Mouse (Mus musculus) left cerebral cortex, adult 11 months (tissue): ENCODE data around the gene Parp16.
"Not testable (repeated sequence)": the region's sequence is repeated elsewhere in the genome, so short reads cannot be mapped to it uniquely, and the experiment has no call there.

Source experiments
- DNase-seq: peaks from one replicate; pipeline ENCODE4 v3.0.0; 2022; ENCODE audit warnings: low spot score

Parp16 gene

DNA sequence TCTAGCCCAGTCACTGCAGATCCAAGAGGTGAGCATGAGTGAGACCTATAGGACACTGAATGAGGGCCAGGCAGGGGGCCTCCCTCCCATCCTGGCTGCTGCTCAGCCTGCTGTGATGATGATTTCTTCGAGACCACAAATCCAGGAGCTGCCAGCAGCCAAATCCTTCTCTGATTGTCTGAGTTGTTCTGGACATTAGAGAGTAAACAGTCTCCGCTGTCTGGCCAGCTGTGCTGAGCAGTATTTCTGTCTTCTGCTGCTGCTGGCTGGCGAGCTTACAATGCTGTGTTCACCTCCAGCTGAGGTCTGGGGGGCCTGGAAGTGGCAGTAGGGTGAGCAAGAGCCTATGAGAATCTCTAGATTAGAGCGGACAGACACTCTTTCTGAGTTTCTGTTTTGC, 48.1 kb downstream of the Parp16 start:
- no peak for DNase-seq

DNA sequence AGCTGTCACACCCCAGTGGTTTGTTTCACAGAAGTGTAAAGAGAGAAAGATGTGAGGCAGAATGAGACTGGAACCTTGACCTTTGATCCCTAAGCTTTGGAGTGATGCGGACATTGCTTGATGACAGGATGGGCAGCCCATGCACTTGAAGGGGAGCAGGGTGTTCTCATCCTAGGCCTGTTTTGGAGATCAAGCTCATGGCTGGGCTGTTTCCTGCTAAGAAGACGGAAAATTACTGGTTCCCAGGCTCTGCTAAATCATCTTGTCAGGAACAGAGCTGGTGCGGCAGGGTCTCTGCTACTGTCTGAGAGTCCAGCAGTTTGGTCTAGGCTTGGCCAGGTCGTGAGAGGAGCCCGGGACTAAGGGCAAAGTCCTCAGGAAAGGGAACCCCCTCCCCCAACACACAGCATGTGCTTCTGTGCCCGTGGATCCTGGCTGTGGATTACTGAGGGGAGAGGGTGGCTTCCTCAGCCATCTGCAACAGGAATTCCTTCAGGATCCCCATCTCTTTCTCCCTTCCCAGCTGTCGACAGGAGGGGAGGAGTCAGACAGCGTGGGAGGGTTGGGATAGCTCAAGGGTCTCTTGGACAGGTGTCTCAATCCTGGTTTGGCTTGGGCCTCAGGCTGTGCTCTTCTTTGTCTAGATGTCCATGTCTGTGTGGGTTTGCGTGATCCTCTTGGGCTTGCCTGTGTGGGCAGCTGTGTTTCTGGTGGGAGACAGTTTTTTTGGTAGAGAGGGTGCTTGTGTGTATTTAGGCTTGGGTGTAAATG, 49.1 kb downstream of the Parp16 start:
- DNase-seq, result no peak

DNA sequence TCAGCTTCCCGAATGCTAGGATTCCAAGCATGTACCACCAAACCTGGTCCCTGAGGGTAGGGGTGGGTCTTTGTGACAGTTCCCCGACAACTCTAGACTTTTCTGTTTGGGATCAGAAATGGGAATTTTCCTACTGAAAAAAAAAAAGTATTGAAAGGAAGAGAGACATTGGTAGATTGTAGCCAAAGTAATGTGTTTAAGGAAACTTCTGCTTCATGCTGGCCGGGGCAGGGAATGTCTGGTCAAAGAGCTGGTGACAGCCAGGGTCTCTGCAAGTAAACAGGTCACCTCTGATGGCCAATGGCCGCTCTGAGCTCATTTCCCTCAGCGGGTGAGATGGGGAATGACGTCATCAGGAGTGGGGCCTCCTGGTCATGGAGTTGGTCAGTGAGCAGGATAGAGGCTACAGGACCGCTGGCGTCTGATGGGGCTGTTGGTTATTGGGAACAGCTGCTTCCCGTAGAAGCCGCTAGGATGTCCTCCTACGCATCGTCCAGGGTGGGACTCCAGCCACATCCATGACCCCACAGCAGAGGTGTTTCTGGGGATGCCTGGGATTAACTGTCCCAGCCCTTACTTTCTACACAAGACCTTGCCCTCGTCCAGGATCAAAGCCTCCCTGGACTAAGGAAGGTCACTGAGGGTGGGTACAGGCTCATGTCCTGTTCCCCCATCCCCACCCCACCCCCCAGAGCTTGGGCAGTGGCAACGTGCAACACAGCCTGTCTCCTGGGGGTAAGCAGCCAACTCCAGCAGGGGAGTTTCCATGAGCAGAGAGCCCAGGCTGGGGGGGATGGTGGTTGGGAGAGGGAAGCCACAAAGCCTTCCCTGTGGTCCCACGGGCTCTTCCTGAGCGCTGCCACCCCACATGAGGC, 52.6 kb downstream of the Parp16 start:
- no peak for DNase-seq

DNA sequence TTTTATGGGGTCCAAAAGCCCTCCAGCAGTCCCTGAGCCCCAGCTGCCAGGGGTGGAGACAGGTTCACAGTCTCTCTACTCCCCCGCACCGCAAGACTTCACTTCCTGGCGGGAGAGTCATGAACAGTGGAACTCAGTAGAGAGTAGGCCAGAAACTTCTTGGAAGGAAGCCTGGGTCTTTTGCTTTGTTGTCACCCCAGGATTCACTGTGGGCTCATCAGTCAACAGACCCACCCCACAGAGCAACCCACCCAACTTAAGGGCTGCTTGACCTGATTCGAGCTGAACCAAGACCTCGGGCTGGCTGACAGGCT, 53.2 kb downstream of the Parp16 start:
- DNase-seq, result no peak

DNA sequence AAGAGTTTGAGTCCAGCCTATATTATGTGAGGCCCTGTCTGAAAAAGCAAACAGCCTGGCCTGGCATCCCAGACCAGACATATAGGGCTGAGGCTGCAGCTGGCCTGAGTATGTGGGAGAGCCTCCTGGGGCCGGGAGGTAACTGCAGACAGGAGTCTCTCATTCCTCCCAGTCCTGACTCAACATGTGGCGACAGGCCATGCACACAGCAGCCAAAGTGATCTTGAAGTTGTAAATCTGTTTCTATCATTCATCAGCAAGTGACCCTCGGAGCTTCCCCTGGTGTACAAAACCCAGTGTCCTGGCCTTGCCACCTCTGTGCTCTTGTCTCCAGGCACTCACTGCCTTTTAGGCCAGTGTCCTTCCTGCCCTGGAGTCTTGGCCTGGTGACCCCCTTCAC, 56.9 kb downstream of the Parp16 start:
- DNase-seq, result no peak

DNA sequence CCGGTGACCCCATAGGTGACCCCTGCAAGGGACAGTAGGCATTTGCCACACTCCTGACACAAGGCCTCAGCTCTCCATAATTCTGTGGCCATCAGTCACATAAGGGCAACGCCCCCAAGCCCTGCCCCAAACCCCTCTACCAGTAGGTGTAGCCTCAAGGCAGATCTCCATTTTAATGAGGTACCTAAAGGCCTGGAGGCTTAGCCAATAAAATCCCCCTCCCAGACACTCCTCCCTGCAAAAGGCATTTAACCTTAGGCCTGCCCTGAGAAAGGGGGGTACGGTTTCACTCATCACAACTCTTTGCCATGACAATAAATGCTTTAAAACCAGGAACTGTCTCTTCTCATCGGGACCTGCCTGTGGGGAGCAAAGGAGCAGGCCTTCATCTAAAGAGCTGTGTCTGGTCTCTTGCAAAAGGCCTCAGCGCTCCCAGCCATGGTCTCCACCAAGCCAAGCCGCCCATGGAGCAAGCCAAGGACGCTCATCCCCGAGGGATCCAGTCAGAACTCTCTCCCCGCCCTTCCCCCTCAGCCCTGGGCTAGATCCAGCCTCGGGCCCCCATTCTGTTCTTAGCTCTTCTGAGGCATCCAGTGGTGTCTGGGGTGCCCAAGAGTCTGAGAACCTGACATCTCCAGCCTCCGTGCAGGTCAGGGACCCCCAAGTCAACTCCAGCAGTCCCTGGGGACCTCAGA, 60.9 kb downstream of the Parp16 start:
- DNase-seq, result no peak

DNA sequence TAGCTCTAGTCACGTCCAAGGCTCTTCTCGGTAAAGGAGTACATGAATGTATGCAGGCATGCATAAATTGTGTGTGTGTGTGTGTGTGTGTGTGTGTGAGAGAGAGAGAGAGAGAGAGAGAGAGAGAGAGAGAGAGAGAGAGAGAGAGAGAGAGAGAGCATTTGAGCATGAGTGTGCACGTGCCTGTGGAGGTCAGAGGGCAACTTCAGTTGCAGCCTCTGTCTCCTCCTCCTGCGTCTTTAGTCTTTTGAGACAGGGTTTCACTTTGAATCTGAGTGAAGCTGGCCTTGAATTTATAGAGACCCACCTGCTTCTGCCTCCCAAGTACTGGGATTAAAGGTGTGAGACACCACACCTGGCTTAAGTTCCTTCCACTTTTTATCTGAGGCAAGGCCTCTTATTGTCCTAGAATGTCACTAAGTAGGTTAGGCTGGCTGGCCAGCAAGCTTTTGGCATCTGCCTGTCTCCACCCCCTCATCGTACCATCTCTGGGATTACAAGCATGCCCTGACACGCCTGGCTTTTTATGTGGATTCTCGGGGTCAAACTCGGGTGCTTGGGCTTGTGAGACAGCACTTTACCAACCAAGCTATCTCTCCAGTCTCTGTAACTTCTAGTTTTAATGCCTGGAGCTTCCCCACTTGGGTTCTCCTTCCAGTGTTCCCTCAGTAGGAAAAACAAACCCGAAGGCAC, 62.2 kb downstream of the Parp16 start:
- no peak for DNase-seq

DNA sequence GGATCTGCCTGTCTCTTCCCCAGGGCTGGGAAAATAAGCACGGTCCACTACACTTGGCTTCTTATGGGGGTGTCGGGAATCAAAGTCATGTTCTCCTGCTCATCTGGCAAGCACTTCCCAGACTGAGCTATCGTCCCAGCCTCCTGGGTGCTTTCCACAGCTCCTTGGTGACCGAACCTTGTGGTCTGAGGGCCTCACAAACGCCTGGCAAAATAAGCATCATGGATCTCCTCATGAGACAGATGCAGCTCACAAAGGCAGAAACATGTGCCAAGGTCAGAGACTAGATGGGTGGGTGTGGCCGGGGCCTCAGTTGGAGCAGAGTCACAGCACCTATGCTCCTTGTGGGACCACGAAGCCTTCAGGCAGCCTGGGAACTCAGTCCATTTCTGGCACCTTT, 64.2 kb downstream of the Parp16 start:
- no peak for DNase-seq

DNA sequence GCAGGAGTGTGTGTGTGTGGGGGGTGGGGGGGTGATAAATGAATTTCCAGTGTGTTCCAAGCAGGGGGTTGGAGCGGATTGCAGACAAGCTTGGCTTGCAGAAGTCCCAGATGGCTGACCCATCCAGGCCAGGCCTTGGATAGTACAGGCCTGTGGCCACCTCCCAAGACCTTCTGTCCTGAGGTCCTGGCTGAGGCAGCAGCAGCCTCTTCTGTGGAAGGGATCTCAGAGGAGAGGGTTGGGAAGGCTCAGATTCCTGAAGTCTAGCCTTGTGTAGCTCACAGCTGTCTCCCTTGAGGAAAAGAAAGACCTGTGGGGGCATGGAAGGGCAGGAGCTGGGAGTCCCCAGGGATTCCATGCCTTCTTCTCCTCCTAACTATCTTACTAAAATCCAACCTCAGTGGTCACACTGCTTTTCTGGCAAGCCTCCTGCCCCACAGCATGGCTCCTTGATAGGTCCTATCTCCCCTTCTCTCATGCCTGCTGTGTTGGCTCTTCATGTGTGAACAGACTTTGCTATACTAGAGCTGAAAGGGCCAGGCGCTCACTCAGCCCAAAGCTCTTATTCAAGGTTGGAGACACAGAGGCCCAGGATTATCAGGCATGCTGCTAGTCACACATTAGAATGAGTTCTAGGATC, 66.6 kb downstream of the Parp16 start:
- DNase-seq, result no peak

DNA sequence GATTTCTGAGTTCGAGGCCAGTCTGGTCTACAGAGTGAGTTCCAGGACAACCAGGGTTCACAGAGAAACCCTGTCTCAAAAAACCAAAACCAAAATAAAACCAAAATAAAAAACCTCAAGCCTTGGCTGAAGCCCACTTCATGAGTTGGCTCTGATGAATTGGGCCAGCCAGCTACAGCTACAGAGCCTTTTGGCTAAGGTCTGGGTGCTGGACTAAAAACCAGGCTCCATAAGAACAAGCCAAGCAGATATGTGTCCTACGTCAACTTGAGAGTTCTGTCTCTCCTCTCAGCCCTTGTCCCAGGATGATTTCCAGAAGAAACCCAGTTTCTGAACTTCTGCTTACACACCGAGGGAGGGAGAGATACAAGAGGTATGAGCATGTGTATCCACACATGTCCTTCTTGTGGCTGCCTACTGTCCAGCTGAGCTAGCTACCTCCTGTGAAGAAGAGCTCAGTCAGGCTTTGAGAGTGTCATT, 67.5 kb downstream of the Parp16 start:
- DNase-seq, result no peak

DNA sequence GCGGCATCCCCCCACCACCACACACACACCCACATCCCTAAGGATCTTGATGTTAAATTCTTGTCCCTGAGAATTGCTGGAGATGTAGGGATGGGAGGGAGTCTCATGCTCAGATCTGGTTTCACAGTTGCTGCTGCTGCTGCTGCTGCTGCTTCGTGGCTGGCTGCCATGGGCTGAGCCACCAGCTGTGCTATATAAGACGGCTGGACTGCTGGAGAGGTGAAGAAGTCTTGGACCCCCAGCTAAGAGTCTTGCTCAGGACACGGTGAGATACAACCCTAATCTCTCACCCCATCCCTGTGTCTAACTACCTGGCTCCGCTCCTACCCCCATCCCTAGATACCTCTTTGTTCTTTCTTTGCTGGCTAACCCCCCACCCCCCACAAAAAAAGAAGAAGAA, 69.8 kb downstream of the Parp16 start, which contains the start of gene Cilp:
Gene Cilp (plus strand): TSS at position 222 of the 400 bp plus-strand sequence.
- no peak for DNase-seq

DNA sequence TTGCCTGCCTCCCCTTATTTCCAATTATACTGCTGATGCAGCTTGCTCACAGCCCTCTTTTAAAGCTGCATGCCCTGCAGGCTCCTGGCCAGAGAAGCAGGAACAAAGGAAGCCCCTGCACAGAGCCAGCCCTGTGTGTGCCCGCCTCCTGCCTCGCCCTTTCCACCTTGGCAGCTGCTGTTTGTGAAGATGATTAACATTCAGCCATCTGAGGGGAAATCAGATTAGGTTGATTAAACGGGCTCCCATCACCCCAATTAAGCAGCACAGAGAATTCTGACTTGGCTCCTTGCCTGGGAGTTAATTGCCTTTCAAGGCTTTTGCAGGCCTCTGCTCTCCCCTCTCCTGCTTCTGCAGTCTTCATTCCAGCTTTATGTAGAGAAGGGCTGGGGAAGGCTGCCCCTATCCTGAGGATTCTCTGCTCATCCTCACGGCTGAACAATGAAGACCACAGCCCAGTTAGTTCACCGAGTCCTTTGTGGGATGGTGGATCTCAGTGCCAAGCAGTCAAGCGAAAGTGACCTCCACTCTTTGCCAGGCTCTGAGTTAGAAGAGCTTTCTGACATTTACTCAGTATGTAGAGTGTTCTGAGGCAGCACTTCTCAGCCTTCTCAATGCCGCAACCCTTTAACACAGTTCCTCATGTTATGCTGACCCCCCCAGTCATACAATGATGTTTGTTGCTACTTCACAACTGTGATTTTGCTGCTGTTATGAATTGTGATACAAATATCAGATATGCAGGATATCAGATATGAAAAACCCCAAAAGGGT, 72.8 kb downstream of the Parp16 start:
- DNase-seq, result peak; percentile 34

DNA sequence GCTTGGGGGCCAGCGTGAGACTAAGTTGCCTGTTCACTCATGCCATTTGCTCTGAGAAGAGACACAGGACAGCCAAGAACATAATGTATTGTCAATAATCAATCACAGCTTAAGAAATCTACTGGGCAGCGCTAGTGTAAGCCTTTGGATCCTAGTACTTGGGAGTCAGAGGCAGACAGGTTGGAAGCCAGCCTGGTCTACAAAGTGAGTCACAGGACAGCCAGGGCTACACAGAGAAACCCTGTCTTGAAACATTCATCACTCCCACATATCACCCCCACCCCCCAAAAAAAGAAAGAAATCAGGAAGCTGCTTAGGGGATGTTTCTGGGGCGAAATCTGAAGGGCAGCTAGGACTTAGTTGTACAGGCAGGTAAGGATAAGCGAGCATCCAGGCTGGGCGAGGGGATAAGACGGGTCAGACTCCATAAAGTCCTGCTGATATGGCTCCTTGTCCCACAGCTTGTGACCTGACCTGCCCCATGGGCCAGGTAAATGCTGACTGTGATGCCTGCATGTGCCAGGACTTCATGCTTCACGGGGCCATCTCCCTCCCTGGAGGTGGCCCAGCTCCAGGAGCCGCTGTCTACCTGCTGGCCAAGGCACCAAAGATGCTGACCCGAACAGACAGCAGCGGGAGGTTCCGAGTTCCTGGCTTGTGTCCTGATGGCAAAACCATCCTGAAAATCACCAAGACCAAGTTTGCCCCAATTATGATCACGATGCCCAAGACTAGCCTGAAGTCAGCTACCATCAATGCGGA, 78.1 kb downstream of the Parp16 start:
- no peak for DNase-seq

DNA sequence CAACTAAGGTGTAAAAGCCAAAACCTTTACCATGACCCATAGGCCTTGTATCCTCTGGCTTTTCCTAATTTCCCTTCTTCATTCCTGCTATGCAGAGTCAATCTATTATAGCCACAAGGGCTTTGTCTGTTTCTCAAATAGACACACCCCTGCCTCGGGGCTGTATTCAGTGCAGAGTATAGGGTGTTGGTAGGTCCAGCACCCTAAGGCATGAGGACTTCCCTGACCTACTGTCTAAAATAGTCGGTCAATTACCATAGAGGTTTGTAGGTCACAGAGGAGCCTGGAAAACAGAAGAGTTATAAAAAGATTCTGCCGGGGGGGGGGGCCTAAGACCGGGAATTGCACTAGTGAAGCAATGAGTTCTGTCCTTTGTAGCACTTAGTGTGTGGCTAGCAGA, 78.7 kb downstream of the Parp16 start:
- DNase-seq, result no peak

DNA sequence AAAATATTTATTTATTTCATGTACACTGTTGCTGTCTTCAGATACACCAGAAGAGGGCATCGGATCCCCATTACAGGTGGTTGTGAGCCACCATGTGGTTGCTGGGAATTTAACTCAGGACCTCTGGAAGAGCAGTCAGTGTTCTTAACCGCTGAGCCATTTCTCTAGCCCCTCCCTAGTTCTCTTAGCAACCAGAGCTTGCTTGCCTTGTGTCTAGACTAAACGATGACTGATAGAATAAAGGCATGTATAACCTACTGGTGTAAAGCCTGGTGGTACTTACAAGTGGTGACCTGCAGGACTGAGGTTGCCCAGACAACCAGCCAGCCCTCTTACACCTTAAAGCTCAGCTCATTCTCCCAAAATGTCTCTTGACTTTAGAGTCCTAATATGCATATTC, 79.7 kb downstream of the Parp16 start:
- not testable (repeated sequence) for DNase-seq

DNA sequence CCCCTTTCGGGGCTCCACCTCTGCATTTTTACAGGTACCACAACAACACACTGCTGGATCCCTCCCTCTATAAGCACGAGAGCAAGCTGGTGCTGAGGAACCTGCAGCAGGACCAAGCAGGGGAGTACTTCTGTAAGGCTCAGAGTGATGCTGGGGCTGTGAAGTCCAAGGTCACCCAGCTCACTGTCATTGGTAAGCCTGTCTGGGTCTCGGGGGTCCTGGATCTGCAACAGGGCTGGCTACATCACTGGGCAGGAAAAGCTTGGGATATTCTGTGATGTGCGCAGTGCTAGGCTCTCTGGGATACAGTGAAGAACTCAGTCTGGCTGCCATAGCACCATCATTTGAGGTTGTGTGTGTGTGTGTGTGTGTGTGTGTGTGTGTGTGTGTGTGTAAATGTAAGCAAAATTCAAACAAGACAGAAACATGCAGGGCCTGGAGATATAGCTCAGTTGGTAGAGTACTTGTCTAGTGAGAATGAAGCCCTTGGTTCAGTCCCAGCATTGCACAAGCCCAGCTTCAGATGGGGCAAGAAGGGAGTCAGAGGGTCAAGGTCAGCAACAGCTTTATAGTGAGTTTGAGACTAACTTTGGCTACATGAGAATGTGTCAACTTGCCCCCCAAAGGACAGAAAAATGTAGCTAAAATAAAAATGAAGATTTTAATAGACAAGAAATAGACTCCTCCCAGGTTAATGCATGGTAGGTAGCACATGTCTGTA, 80.8 kb downstream of the Parp16 start:
- no peak for DNase-seq

DNA sequence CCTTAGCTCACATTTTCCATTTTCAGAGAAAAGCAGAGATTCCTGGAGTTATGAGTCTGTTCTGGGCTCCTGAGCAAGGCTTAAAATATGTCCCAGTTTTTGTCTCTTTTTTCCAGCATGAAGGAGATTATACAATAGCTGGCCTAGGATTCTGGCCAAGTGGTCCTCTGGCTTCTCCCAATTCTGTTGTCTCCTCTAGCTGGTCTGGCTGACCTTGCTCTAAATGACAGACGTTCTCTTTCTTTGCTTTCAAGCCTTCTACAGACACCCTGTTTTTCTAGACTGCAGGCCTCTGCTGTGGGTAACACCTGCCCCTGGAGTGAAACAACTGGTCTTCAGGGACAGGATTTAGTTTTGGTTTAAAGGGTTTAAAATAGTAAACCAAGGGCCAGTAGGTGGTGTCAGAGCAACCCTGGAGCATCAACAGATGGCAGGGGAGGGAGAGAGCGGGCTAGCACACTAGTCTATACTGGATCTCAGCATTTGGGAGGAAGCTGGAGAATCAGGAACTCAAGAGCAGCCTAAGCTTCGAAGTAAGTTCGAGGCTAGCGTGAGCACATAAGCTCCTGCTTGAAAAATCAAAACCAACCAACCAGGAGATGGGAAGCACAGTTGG, 86.5 kb downstream of the Parp16 start:
- DNase-seq, result no peak

DNA sequence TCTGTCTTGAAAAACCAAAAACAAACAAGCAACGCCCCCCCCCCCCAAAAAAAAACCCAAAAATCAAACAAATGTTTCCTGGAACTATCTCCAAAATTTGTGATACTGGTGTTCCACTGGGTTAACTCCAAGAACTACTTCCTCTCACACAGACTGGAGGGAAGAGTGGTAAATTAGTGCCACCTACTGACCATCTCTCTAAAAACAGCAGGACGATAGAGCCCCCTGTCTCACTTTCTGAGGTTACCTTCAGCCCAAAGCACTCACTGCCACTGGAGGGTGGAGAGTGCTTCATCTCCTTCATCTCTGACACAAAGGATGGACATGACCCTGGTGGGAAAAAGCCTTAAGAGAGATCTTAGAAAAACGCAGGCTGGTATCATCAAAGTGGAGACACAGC, 88.1 kb downstream of the Parp16 start:
- no peak for DNase-seq

DNA sequence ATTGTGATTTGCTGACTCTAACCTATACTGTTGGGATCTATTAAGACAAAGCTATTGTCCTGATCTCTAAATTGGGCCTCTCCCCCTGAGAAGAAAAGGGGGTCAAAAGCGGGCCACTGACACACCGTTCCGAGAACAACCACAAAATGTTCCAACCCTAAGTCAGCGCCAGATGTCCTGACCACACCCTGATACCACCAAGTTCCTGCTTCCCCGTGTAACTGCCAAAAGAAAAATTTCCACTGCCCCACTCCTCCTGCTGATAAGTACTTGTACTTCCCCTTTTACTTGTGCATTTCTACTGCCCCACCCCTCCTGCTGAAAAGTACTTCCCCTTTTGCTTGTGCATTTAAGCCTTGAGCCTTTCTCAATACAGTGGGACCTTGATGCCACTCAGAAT, 93.1 kb downstream of the Parp16 start:
- not testable (repeated sequence) for DNase-seq
